Mouse (Mus musculus) common myeloid progenitor, adult 5-6 weeks (primary cell): Measurements from ENCODE around the gene 2010106E10Rik. TPM values are rescaled to one million over a fixed set of nuclear protein-coding genes. Genes with fewer than 3 reads are reported as not detected.
A peak's percentile ranks its signal among the peaks of the same experiment; 100 is the strongest.

Source experiments
- ATAC-seq: replicated peaks from 2 replicates; pipeline ENCODE4 v1.8.0; 2016; ENCODE audit warnings: low read depth, mild to moderate bottlenecking, moderate TSS enrichment, inconsistent platforms; ENCODE audit not compliant: poor library complexity, severe bottlenecking
- total RNA-seq: library from RNA; stranded (forward); fragments of 200-1000, 187-1606 nt; gene quantifications from 2 replicates; pipeline ENCODE4 v1.2.3, GENCODE M21; 2017

The 2010106E10Rik gene
- total RNA-seq = not detected in 2 replicates

- ATAC-seq = no peak
Observed at GRCm38 (mm10) chrX:112494974-112495373, at the start of gene 2010106E10Rik. Gene 2010106E10Rik (plus strand): TSS chrX:112495274.

DNA sequence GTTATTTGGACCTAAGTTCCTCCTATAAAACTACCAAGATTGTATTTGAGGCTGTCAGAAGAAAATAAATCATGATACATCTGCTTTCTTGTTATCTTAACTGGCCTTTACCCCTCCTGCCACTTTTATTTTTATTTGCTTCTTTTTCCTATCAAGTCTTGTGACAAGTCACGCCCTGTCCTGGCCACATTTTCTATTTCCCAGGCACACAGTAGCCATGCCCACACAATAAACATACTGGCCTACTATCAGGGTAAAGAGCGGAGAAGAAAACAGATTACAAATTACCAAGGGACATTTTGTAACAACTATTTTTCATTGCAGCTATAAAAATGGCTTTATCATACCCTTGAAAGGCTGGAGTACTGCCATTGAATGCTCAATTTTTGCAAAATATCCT is 10.6 kb downstream of the 2010106E10Rik start:
- no peak for ATAC-seq

GRCm38 (mm10) chrX:112524755-112525154 is 29.7 kb downstream of the 2010106E10Rik start:
- peak; percentile 89 for ATAC-seq

DNA sequence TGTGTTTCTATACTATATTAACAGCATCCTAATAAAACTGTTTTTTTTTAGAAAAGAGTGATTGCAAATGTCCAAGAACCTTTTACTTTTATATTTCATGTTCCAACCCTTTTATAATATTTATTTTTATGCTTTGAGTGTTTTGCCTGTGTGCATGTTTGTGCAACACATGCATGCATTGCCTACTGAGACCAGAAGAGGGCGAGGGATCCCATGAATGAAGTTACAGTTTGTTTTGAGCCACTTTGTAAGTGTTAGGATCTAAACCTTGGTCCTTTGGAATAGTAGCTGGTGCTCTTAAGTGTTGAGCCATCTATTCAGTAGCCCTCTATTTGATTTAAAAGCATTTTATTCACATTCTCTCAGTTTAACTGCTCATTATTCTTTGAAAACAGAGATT is 48.0 kb downstream of the 2010106E10Rik start:
- no peak for ATAC-seq

DNA sequence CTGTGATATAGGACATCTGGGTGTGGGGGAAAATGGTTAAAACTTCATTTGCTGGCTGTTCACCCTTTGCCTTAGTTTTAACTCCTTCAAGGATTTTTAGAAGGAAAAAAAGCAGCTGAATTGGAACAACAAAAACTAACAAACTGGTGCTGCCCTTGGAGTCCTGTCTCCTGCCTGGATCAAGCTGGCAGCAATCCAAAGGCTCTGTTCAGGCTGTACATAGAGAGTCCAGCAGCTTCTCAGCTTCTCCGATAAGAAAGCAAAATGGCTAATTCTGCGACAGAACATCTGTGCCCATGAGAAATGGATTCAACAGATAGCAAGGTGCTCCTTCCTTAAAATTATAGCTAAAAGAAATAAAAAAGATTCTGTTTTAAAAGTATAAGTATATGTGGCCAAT is 72.6 kb downstream of the 2010106E10Rik start:
- ATAC-seq = no peak

DNA sequence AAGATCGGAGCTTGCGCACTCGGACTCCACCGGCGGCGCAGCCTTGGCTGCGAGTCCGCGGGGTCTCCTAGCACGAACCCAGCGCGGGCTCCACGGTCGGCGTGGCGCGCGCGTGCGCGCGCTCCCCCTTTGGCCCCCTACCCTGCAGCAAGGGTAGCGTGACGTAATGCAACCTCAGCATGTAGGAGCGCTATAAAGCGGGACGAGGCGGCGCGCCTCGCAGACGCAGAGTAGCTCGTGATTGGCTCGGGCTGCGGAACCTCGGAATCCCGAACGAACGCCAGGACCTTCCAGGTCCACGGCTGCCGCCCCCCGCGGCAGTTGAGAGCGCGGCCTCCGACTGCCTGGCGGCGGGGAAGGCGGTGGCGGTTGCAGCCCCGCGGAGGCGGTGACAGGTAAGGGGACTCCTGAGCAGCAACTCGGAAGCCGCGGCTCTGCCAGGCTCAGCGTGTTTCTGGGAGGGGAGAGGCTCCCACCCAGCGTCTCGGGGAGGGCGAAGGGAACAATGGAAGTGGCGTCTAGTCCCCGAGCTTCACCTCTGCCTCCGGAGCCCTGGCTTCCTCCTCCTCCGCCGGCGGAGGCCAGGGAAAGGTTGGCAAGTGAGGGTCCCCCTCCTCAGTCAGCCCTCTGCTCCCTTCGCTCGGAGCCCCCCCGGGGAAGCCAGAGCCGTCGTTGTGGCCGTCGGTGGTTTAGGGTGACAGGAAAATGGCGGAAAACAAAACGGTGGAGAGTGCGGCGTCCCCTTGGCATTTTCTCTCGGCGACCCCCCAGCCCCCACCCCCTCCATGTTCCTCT is 105.6 kb downstream of the 2010106E10Rik start, which contains the start of gene Zfp711:
Zfp711 (plus strand) TSS at position 16 of the 795 bp plus-strand sequence.
- peak; percentile 88 for ATAC-seq

DNA sequence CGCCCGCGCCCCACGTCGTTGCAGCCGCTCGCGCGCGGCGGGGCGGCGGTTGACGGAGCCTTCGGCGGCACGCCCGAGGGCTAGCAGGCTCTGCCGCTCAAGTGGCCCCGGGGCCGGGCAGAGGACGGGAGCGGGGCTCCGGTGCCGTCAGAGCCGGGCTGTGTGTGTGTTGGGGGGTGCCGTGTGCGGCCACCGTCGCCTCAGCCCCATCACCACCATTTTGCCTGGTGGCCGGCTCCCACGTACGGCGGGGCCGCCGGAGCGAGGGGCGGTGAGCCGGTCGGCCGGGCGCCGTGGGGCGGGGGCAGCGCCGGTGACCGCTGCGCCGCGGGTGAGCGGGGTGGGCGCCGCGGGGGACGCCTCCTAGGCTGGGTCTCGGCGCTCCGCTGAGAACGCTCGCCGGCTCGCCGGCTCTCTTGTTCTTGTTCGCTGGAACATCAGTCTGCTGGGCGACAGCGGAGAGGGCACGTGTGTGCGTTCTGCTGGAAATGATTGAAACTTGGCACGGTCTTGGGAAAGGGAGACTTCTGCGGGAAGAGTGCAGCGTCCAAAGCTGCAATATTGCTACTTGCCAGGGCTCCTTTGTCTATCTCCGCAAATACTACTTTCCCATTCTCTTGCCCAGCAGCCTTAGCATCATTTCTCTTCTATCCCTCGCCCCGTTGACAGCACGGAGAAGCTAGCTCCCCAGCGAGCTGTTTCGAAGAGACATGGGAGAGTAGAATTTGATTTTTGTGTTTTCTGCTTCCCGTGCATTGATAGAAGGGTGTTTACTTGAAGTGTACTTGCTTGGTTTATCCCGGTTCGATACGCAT is 106.4 kb downstream of the 2010106E10Rik start:
- 0 out of 2 replicates have a peak, but pooled peaks have one; percentile 23 for ATAC-seq

Other genes starting within 250 kb of the 2010106E10Rik start
- 32.6 and 35.5 TPM in 2 replicates for gene Apool, start 183.9 kb upstream of the 2010106E10Rik start, total RNA-seq
- gene Satl1, start 88.5 kb upstream of the 2010106E10Rik start, total RNA-seq = not detected in 2 replicates
- 0.55 and 1.4 TPM in 2 replicates for gene Zfp711, start 105.3 kb downstream of the 2010106E10Rik start, total RNA-seq
- not detected in 2 replicates for gene Pof1b, start 203.4 kb downstream of the 2010106E10Rik start, total RNA-seq